Mouse (Mus musculus): ENCODE measurements around the gene Olfr821. TPM values are rescaled to one million over a fixed set of nuclear protein-coding genes. Genes with fewer than 3 reads are reported as not detected.
"Not testable (repeated sequence)": the region's sequence is repeated elsewhere in the genome, so short reads cannot be mapped to it uniquely, and the experiment has no call there.

The Olfr821 gene
- total RNA-seq (2014; rRNA removed) (not detected in 2 replicates), polyA plus RNA-seq (2015; fragmentation: Nextera tagmentation; extraction: Ambion mirVana) (not detected in 2 replicates)

GRCm38 (mm10) chr10:130030048-130030447, at the start of gene Olfr821:
Olfr821 (plus strand) TSS chr10:130030348.
- no peak within 1 kb of the TSS for H3K4me2 ChIP-seq (ENCODE audit: low read depth, low read length, poor library complexity, severe bottlenecking)
- no peak for TF ChIP-seq CTCF (IDR thresholded peaks at IDR 0.05)
- no peak within 1 kb of the TSS for H3K9ac ChIP-seq (replicated peaks; ENCODE audit: low read length, poor library complexity, severe bottlenecking)
- H3K27me3 ChIP-seq (ENCODE audit: insufficient read depth, low read length), result no peaks in the 10 kb centered on the region
- ATAC-seq (ENCODE audit: low FRiP score), result no peak
- no peaks in the 10 kb centered on the region for H3K9me3 ChIP-seq (ENCODE audit: low read length)
- no peak within 1 kb of the TSS for H3K27ac ChIP-seq (ENCODE audit: low read depth, low read length)
- no peak within 1 kb of the TSS for H3K4me3 ChIP-seq (ENCODE audit: low read depth, low read length)
- H3K36me3 ChIP-seq (ENCODE audit: insufficient read depth, low read length), result no peaks in the 10 kb centered on the region
- no peaks in the 10 kb centered on the region for H3K4me1 ChIP-seq (ENCODE audit: insufficient read depth, low read length)
- no peak for DNase-seq (ENCODE audit: low spot score)

- H3K36me3 ChIP-seq (ENCODE audit: insufficient read depth, low read length); H3K27ac ChIP-seq (ENCODE audit: low read depth, low read length); H3K4me3 ChIP-seq (ENCODE audit: low read depth, low read length); H3K9ac ChIP-seq (replicated peaks; ENCODE audit: low read length, poor library complexity, severe bottlenecking); ATAC-seq (ENCODE audit: low FRiP score); DNase-seq (ENCODE audit: low spot score); H3K9me3 ChIP-seq (ENCODE audit: low read length); H3K27me3 ChIP-seq (ENCODE audit: insufficient read depth, low read length); H3K4me1 ChIP-seq (ENCODE audit: insufficient read depth, low read length); H3K4me2 ChIP-seq (ENCODE audit: low read depth, low read length, poor library complexity, severe bottlenecking): not testable (repeated sequence)
- no CpG with 5 or more reads among the region's 3 CpGs for WGBS
Observed at GRCm38 (mm10) chr10:129981867-129982266, 48.3 kb upstream of the Olfr821 start.

- WGBS, result no CpG with 5 or more reads among the region's 1 CpGs
- H3K36me3 ChIP-seq (ENCODE audit: insufficient read depth, low read length); H3K27me3 ChIP-seq (ENCODE audit: insufficient read depth, low read length); H3K4me2 ChIP-seq (ENCODE audit: low read depth, low read length, poor library complexity, severe bottlenecking); DNase-seq (ENCODE audit: low spot score); H3K4me3 ChIP-seq (ENCODE audit: low read depth, low read length); H3K9ac ChIP-seq (replicated peaks; ENCODE audit: low read length, poor library complexity, severe bottlenecking); H3K9me3 ChIP-seq (ENCODE audit: low read length); H3K27ac ChIP-seq (ENCODE audit: low read depth, low read length); ATAC-seq (ENCODE audit: low FRiP score); H3K4me1 ChIP-seq (ENCODE audit: insufficient read depth, low read length): not testable (repeated sequence)
Observed at GRCm38 (mm10) chr10:129984962-129985361, 45.2 kb upstream of the Olfr821 start, which contains the start of gene Gm10310. Gm10310 (minus strand) TSS chr10:129985062.

- not testable (repeated sequence) for H3K4me3 ChIP-seq (ENCODE audit: low read depth, low read length); H3K9me3 ChIP-seq (ENCODE audit: low read length); H3K27me3 ChIP-seq (ENCODE audit: insufficient read depth, low read length); H3K36me3 ChIP-seq (ENCODE audit: insufficient read depth, low read length); H3K4me2 ChIP-seq (ENCODE audit: low read depth, low read length, poor library complexity, severe bottlenecking); H3K9ac ChIP-seq (replicated peaks; ENCODE audit: low read length, poor library complexity, severe bottlenecking); ATAC-seq (ENCODE audit: low FRiP score); DNase-seq (ENCODE audit: low spot score); H3K4me1 ChIP-seq (ENCODE audit: insufficient read depth, low read length); H3K27ac ChIP-seq (ENCODE audit: low read depth, low read length)
- 81% methylated on average over 4 of the region's 4 CpGs for WGBS
Observed at GRCm38 (mm10) chr10:130004104-130004503, 26.0 kb upstream of the Olfr821 start.

- H3K9ac ChIP-seq (replicated peaks; ENCODE audit: low read length, poor library complexity, severe bottlenecking); H3K4me1 ChIP-seq (ENCODE audit: insufficient read depth, low read length); H3K4me3 ChIP-seq (ENCODE audit: low read depth, low read length); H3K4me2 ChIP-seq (ENCODE audit: low read depth, low read length, poor library complexity, severe bottlenecking); DNase-seq (ENCODE audit: low spot score); H3K36me3 ChIP-seq (ENCODE audit: insufficient read depth, low read length); H3K27ac ChIP-seq (ENCODE audit: low read depth, low read length); ATAC-seq (ENCODE audit: low FRiP score); H3K9me3 ChIP-seq (ENCODE audit: low read length); H3K27me3 ChIP-seq (ENCODE audit: insufficient read depth, low read length): not testable (repeated sequence)
- 87% methylated on average over 4 of the region's 4 CpGs for whole genome bisulfite sequencing
Observed at GRCm38 (mm10) chr10:130005366-130005765, 24.8 kb upstream of the Olfr821 start.

- H3K27ac ChIP-seq (ENCODE audit: low read depth, low read length), result no peak within 1 kb of the TSS
- no peaks in the 10 kb centered on the region for H3K4me1 ChIP-seq (ENCODE audit: insufficient read depth, low read length)
- no peaks in the 10 kb centered on the region for H3K27me3 ChIP-seq (ENCODE audit: insufficient read depth, low read length)
- no peak within 1 kb of the TSS for H3K4me3 ChIP-seq (ENCODE audit: low read depth, low read length)
- TF ChIP-seq CTCF (IDR thresholded peaks at IDR 0.05), result no peak
- H3K36me3 ChIP-seq (ENCODE audit: insufficient read depth, low read length), result no peaks in the 10 kb centered on the region
- DNase-seq (ENCODE audit: low spot score) (no peak), ATAC-seq (ENCODE audit: low FRiP score) (no peak)
- no peak within 1 kb of the TSS for H3K4me2 ChIP-seq (ENCODE audit: low read depth, low read length, poor library complexity, severe bottlenecking)
- H3K9ac ChIP-seq (replicated peaks; ENCODE audit: low read length, poor library complexity, severe bottlenecking), result no peak within 1 kb of the TSS
- no peaks in the 10 kb centered on the region for H3K9me3 ChIP-seq (ENCODE audit: low read length)
Observed at GRCm38 (mm10) chr10:130012321-130012720, 17.8 kb upstream of the Olfr821 start, which contains the start of gene Olfr820. Olfr820 (plus strand) TSS chr10:130012621.
